Mouse (Mus musculus) myocyte (in vitro differentiated cells): ENCODE data around the gene Dtx3l. TPM values are rescaled to one million over a fixed set of nuclear protein-coding genes. Genes with fewer than 3 reads are reported as not detected.
A peak's percentile ranks its signal among the peaks of the same experiment; 100 is the strongest.
"Not testable (repeated sequence)": the region's sequence is repeated elsewhere in the genome, so short reads cannot be mapped to it uniquely, and the experiment has no call there.

Source experiments
- H3K27me3 ChIP-seq: one replicate; pipeline ENCODE4 v1.6.1; 2011; ENCODE audit not compliant: control insufficient read depth, insufficient read depth, insufficient read length
- H3K36me3 ChIP-seq: one replicate; pipeline ENCODE4 v1.6.1; 2011; ENCODE audit not compliant: control insufficient read depth, insufficient read depth
- H3K4me2 ChIP-seq: one replicate; pipeline ENCODE4 v1.6.1; 2011; ENCODE audit warnings: low read depth, control low read depth
- H3K4me3 ChIP-seq: one replicate; pipeline ENCODE4 v1.5.1; 2011; ENCODE audit warnings: mild to moderate bottlenecking, control low read depth, moderate library complexity
- H3K79me2 ChIP-seq: one replicate; pipeline ENCODE4 v1.6.1; 2011; ENCODE audit not compliant: control insufficient read depth, insufficient read depth
- H3ac ChIP-seq: one replicate; pipeline ENCODE4 v1.6.1; 2011; ENCODE audit not compliant: control insufficient read depth, insufficient read length
- CEBPB ChIP-seq: IDR thresholded peaks from 2 replicates; pipeline ENCODE4 v1.6.1; 2011; ENCODE audit warnings: mild to moderate bottlenecking, moderate library complexity; ENCODE audit not compliant: poor library complexity, insufficient read depth, severe bottlenecking
- E2F4 ChIP-seq: IDR thresholded peaks from one replicate; pipeline ENCODE4 v1.6.1; 2011; ENCODE audit warnings: mild to moderate bottlenecking, control low read depth, moderate library complexity; ENCODE audit not compliant: insufficient read depth
- MAX ChIP-seq: IDR thresholded peaks from one replicate; pipeline ENCODE4 v1.6.1; 2011; ENCODE audit warnings: low read depth, mild to moderate bottlenecking, control low read depth
- MYOD1 ChIP-seq, 3 experiments: IDR thresholded peaks; one replicate each; pipeline ENCODE4 v1.6.1; 2011; ENCODE audit warnings: control low read depth in 2 of 3, low read depth in 2 of 3, mild to moderate bottlenecking in 2 of 3, moderate library complexity in 1 of 3; ENCODE audit not compliant: insufficient read length in 2 of 3, control insufficient read depth in 1 of 3
- MYOG ChIP-seq, 3 experiments: IDR thresholded peaks; one replicate each; pipeline ENCODE4 v1.6.1; 2011; ENCODE audit warnings: control low read depth in 2 of 3, low read depth in 2 of 3, mild to moderate bottlenecking in 2 of 3; ENCODE audit not compliant: insufficient read length in 2 of 3, control insufficient read depth in 1 of 3, insufficient read depth in 1 of 3
- POLR2A ChIP-seq: IDR thresholded peaks from one replicate; pipeline ENCODE4 v1.6.1; 2011; ENCODE audit warnings: low read depth, mild to moderate bottlenecking, control low read depth, moderate library complexity; ENCODE audit not compliant: insufficient read length
- POLR2AphosphoS2 ChIP-seq: IDR thresholded peaks from one replicate; pipeline ENCODE4 v1.6.1; 2011; ENCODE audit warnings: low read depth, control low read depth; ENCODE audit not compliant: insufficient read length
- REST ChIP-seq: IDR thresholded peaks from one replicate; pipeline ENCODE4 v1.6.1; 2011; ENCODE audit warnings: mild to moderate bottlenecking, control low read depth, moderate library complexity; ENCODE audit not compliant: insufficient read depth, insufficient read length
- SRF ChIP-seq: IDR thresholded peaks from one replicate; pipeline ENCODE4 v1.6.1; 2011; ENCODE audit warnings: low read depth; ENCODE audit not compliant: control insufficient read depth, insufficient read length
- TCF12 ChIP-seq: IDR thresholded peaks from one replicate; pipeline ENCODE4 v1.6.1; 2011; ENCODE audit warnings: mild to moderate bottlenecking, control low read depth; ENCODE audit not compliant: poor library complexity, insufficient read depth, severe bottlenecking
- TCF3 ChIP-seq: IDR thresholded peaks from one replicate; pipeline ENCODE4 v1.6.1; 2011; ENCODE audit warnings: low read depth, control low read depth; ENCODE audit not compliant: insufficient read length
- USF1 ChIP-seq: IDR thresholded peaks from one replicate; pipeline ENCODE4 v1.6.1; 2011; ENCODE audit warnings: low read depth, mild to moderate bottlenecking, control low read depth, moderate library complexity
- polyA plus RNA-seq: library from polyadenylated mRNA; unstranded; fragments of >200 nt; fragmentation: generic; extraction: Trizol; gene quantifications from one replicate; pipeline ENCODE4 v1.2.1, GENCODE M21; 2012; ENCODE audit warnings: missing spikeins

The Dtx3l gene
- polyA plus RNA-seq, 1 experiment, result 0.83 TPM

- Histone ChIP-seq H3ac (no peak overlapping the region), H3K4me2 (no peak overlapping the region), H3K36me3 (no peaks in the 10 kb centered on the region), H3K4me3 (no peak overlapping the region), H3K79me2 (no peaks in the 10 kb centered on the region), H3K27me3 (no peaks in the 10 kb centered on the region)
- TF ChIP-seq TCF3, result no peak
- no peak for TF ChIP-seq SRF
- TF ChIP-seq MYOG (IDR thresholded peaks at IDR 0.05; ENCODE audit: control insufficient read depth in 1 of 3, insufficient read depth in 1 of 3, insufficient read length in 2 of 3, low read depth in 2 of 3), result no peak
- TF ChIP-seq TCF12, result no peak
- TF ChIP-seq CEBPB, result no peak
- TF ChIP-seq MAX, result no peak
- no peak for TF ChIP-seq E2F4
- no peak for TF ChIP-seq MYOD1 (IDR thresholded peaks at IDR 0.05; ENCODE audit: control insufficient read depth in 1 of 3, insufficient read length in 2 of 3, low read depth in 2 of 3)
- TF ChIP-seq REST, result no peak
- TF ChIP-seq POLR2A, result no peak
- TF ChIP-seq USF1, result no peak
- no peak for TF ChIP-seq POLR2AphosphoS2
These were observed 38.4 kb downstream of the Dtx3l start for GRCm38 (mm10) chr16:35900541-35900940.

DNA sequence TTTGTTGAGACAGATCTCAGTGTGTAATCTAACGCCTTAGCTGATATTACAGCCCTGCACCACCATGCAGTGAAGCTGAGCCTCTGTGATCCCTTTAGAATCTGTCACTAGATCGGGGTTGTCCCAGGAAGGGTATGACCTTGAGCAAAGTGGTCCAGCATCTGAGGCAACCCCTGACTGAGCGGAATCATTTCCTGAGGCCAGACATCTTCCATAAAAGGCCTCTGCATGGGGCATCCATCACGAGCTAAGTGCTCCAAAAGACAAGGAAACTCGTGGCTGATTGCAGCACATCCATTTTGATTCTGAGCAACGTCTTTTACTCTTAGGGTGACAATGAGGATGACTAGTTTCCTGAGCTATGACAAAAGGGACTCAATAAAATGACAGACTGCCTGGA, 44.0 kb downstream of the Dtx3l start:
- Histone ChIP-seq H3K4me2 (no peak overlapping the region), H3K4me3 (no peak overlapping the region), H3K79me2 (no peaks in the 10 kb centered on the region), H3K36me3 (no peaks in the 10 kb centered on the region), H3K27me3 (peaks cover 5% of the 10 kb centered on the region), H3ac (no peak overlapping the region)
- TF ChIP-seq E2F4 (no peak), MYOG (IDR thresholded peaks at IDR 0.05; ENCODE audit: control insufficient read depth in 1 of 3, insufficient read depth in 1 of 3, insufficient read length in 2 of 3, low read depth in 2 of 3) (no peak), SRF (no peak), POLR2A (no peak), MYOD1 (IDR thresholded peaks at IDR 0.05; ENCODE audit: control insufficient read depth in 1 of 3, insufficient read length in 2 of 3, low read depth in 2 of 3) (no peak), TCF3 (no peak), USF1 (no peak), CEBPB (no peak), MAX (no peak), TCF12 (no peak), POLR2AphosphoS2 (no peak), REST (no peak)

GRCm38 (mm10) chr16:35891603-35892002, 47.3 kb downstream of the Dtx3l start:
- H3K4me2 ChIP-seq, H3K36me3 ChIP-seq, H3ac ChIP-seq, H3K4me3 ChIP-seq, H3K79me2 ChIP-seq, H3K27me3 ChIP-seq: not testable (repeated sequence)
- peak; percentile 17 for TF ChIP-seq USF1

GRCm38 (mm10) chr16:35890645-35891044, 48.3 kb downstream of the Dtx3l start:
- TF ChIP-seq TCF12 (no peak), POLR2AphosphoS2 (no peak), MYOD1 (IDR thresholded peaks at IDR 0.05; ENCODE audit: control insufficient read depth in 1 of 3, insufficient read length in 2 of 3, low read depth in 2 of 3) (no peak), REST (no peak), USF1 (no peak), TCF3 (no peak), E2F4 (no peak), POLR2A (no peak), MYOG (IDR thresholded peaks at IDR 0.05; ENCODE audit: control insufficient read depth in 1 of 3, insufficient read depth in 1 of 3, insufficient read length in 2 of 3, low read depth in 2 of 3) (no peak), SRF (no peak), CEBPB (no peak), MAX (no peak)
- Histone ChIP-seq H3K36me3 (no peaks in the 10 kb centered on the region), H3K4me3 (no peak overlapping the region), H3ac (no peak overlapping the region), H3K79me2 (no peaks in the 10 kb centered on the region), H3K27me3 (peaks cover 5% of the 10 kb centered on the region), H3K4me2 (no peak overlapping the region)

DNA sequence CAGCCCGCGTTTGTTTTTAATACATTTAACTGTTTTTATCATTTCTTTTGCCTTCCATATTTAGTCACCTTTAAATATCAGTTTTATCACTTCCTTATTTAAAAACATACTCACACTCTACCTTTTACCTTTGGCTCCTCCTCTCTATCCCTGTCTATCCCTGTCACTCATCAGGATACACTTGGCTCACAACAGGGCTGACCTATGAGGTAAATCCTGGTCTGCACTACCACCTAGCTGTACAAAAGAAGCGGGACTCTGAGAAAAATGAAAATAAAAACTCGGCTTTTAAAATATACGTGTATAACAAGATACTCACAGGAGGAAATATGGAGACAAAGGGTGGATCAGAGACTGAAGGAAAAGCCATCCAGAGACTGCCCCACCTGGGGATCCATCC, 50.0 kb downstream of the Dtx3l start:
- TF ChIP-seq SRF (no peak), TCF12 (no peak), MYOD1 (IDR thresholded peaks at IDR 0.05; ENCODE audit: control insufficient read depth in 1 of 3, insufficient read length in 2 of 3, low read depth in 2 of 3) (no peak), E2F4 (no peak), POLR2A (no peak), MAX (no peak), USF1 (no peak), POLR2AphosphoS2 (no peak), CEBPB (no peak), REST (no peak), MYOG (IDR thresholded peaks at IDR 0.05; ENCODE audit: control insufficient read depth in 1 of 3, insufficient read depth in 1 of 3, insufficient read length in 2 of 3, low read depth in 2 of 3) (no peak), TCF3 (no peak)
- Histone ChIP-seq H3K36me3 (no peaks in the 10 kb centered on the region), H3ac (no peak overlapping the region), H3K79me2 (no peaks in the 10 kb centered on the region), H3K4me3 (no peak overlapping the region), H3K27me3 (peaks cover 12% of the 10 kb centered on the region), H3K4me2 (no peak overlapping the region)
